Mouse (Mus musculus) midbrain, embryonic 12.5 days (tissue): ENCODE data around the gene Adra2a. TPM values are rescaled to one million over a fixed set of nuclear protein-coding genes. Genes with fewer than 3 reads are reported as not detected.

ENCODE experiments used
- ATAC-seq: fragments of 200-750 bp; cut with Nextera tagmentation; 2 replicates; pipeline ENCODE4 v1.8.0; 2017; ENCODE audit warnings: low read depth, moderate TSS enrichment, moderate library complexity; ENCODE audit not compliant: low FRiP score
- H3K27ac ChIP-seq: fragments of 300-500 bp; sonication (generic); replicated peaks from 2 replicates; pipeline ENCODE4 v1.5.1; 2016; ENCODE audit warnings: mild to moderate bottlenecking
- H3K27me3 ChIP-seq: fragments of 300-500 bp; sonication (generic); 2 replicates; pipeline ENCODE4 v1.6.1; 2016; ENCODE audit warnings: mild to moderate bottlenecking
- H3K36me3 ChIP-seq: fragments of 300-500 bp; sonication (generic); 2 replicates; pipeline ENCODE4 v1.6.1; 2016
- H3K4me1 ChIP-seq: fragments of 300-500 bp; sonication (generic); 2 replicates; pipeline ENCODE4 v1.6.1; 2016
- H3K4me2 ChIP-seq: fragments of 300-500 bp; sonication (generic); replicated peaks from 2 replicates; pipeline ENCODE4 v1.6.1; 2016; ENCODE audit warnings: mild to moderate bottlenecking, moderate library complexity
- H3K4me3 ChIP-seq: fragments of 300-500 bp; sonication (generic); 2 replicates; pipeline ENCODE4 v1.5.1; 2016; ENCODE audit warnings: mild to moderate bottlenecking
- H3K9ac ChIP-seq: fragments of 300-500 bp; sonication (generic); replicated peaks from 2 replicates; pipeline ENCODE4 v1.6.1; 2016; ENCODE audit warnings: mild to moderate bottlenecking, moderate library complexity
- H3K9me3 ChIP-seq: fragments of 300-500 bp; sonication (generic); 2 replicates; pipeline ENCODE4 v1.6.1; 2016; ENCODE audit warnings: mild to moderate bottlenecking
- WGBS: fragments of 180-500 bp; shearing (Covaris S2); methylation state at CpG from one replicate; pipeline ENCODE4 v1.1.7; 2016; 5-methylcytosine and 5-hydroxymethylcytosine counted together
- polyA plus RNA-seq: library from polyadenylated mRNA; unstranded; fragments of >200 nt; fragmentation: Nextera tagmentation; extraction: Ambion mirVana; gene quantifications from 2 replicates; pipeline ENCODE4 v1.2.1, GENCODE M21; 2016

Adra2a gene
- polyA plus RNA-seq, 1 experiment from 2014 or later, result 2.3 TPM

DNA sequence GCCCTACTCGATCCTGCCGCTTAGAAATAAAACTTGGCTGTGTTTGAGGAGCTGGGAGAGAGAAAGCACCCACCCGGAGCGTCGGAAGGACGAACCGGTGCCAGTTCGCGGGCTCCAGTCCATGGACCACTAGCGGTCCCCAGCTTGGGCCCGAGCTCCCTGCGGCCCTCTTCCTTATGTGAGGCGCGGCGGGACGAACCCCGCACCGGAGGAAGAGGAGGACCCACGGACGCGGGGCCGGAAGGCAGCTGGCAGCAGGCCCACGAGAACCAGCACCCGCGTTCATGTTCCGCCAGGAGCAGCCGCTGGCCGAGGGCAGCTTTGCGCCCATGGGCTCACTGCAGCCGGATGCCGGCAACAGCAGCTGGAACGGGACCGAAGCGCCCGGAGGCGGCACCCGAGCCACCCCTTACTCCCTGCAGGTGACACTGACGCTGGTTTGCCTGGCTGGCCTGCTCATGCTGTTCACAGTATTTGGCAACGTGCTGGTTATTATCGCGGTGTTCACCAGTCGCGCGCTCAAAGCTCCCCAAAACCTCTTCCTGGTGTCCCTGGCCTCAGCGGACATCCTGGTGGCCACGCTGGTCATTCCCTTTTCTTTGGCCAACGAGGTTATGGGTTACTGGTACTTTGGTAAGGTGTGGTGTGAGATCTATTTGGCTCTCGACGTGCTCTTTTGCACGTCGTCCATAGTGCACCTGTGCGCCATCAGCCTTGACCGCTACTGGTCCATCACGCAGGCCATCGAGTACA lies 2.2 kb downstream of the Adra2a start:
- peak overlapping the region; percentile 45 for H3K4me3 ChIP-seq
- peak overlapping the region; percentile 41; the same call in 1 of the 2 replicates for H3K9ac ChIP-seq
- no peaks in the 10 kb centered on the region for H3K36me3 ChIP-seq
- no peak overlapping the region for H3K27ac ChIP-seq
- 2% methylated on average over 55 of the region's 55 CpGs for WGBS
- no peaks in the 10 kb centered on the region for H3K9me3 ChIP-seq
- H3K4me1 ChIP-seq, result peaks cover 28% of the 10 kb centered on the region
- ATAC-seq, result no peak
- peak overlapping the region; percentile 85 for H3K4me2 ChIP-seq
- H3K27me3 ChIP-seq, result peaks cover 62% of the 10 kb centered on the region

DNA sequence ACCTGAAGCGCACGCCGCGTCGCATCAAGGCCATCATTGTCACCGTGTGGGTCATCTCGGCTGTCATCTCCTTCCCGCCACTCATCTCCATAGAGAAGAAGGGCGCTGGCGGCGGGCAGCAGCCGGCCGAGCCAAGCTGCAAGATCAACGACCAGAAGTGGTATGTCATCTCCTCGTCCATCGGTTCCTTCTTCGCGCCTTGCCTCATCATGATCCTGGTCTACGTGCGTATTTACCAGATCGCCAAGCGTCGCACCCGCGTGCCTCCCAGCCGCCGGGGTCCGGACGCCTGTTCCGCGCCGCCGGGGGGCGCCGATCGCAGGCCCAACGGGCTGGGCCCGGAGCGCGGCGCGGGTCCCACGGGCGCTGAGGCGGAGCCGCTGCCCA lies 2.7 kb downstream of the Adra2a start:
- WGBS, result 1% methylated on average over 46 of the region's 46 CpGs
- ATAC-seq, result no peak
- peaks cover 28% of the 10 kb centered on the region for H3K4me1 ChIP-seq
- peak overlapping the region; percentile 57 for H3K9ac ChIP-seq
- no peak overlapping the region for H3K27ac ChIP-seq
- peak overlapping the region; percentile 45 for H3K4me3 ChIP-seq
- H3K36me3 ChIP-seq, result no peaks in the 10 kb centered on the region
- H3K27me3 ChIP-seq, result peaks cover 67% of the 10 kb centered on the region
- no peaks in the 10 kb centered on the region for H3K9me3 ChIP-seq
- H3K4me2 ChIP-seq, result peak overlapping the region; percentile 85

DNA sequence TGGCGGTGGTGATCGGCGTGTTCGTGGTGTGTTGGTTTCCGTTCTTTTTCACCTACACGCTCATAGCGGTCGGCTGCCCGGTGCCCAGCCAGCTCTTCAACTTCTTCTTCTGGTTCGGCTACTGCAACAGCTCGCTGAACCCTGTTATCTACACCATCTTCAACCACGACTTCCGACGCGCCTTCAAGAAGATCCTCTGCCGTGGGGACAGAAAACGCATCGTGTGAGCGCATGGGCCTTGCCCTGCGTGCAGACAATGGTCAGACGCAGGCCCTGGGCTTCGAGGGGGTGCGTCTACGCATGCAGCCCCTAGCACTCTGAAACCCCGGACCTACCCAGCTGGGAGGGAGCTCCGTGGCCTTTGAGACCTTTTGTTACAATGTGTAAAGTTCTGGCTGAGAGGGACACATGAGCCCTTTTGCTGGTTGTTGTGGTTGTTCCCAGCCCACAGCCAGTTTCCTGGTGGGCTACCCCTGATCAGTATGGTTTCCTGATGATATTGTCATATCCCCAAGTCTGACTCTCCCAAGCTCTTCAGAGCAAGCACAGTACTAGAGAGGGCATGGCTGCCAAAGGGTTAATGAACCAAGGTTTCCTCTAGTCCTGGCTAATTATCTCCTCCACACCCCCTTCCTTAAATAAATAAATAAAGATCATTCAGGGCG lies 3.6 kb downstream of the Adra2a start:
- Histone ChIP-seq H3K4me2 (peak overlapping the region; percentile 85), H3K36me3 (no peaks in the 10 kb centered on the region), H3K4me3 (peak overlapping the region; percentile 45), H3K27ac (no peak overlapping the region), H3K9ac (peak overlapping the region; percentile 57), H3K9me3 (no peaks in the 10 kb centered on the region), H3K27me3 (peaks cover 71% of the 10 kb centered on the region), H3K4me1 (peaks cover 28% of the 10 kb centered on the region)
- under 1% methylated on average over 27 of the region's 27 CpGs for WGBS
- ATAC-seq, result no peak

DNA sequence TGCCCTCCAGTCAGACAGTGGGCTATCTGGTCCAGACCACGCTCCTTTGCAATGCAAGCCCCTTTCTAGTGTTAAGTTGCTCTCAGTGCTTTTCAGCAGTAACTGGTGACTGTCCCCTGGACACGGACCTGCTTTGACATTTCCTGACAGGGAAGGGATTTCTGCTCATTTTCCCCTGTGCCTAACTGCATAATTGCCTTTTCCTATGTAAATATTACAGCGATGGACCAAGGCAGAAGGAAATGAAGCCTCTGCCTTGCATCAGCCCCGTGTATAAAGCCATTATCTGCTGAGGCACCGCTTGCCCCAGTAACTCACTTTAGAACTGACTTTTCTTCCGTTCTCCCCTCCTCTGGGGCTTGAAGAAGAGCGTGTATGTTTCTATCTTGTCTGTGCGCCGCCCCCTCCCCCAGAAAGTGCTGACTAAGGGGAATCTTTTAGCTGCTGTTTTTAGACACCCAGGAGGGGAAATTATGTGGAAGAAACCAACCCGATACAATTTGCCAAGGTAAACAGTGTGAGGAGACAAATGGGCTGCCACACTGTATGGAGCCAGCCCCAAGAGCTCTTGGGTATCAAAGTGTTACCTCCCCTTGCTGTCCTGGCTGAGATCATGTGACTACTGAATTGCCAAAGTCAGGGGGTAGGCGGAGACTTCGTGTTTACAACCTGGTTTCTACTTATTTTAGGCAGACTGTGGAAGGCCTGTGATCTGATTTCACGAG lies 4.4 kb downstream of the Adra2a start:
- Histone ChIP-seq H3K9ac (no peak overlapping the region), H3K4me3 (peak overlapping the region; percentile 45; the same call in 1 of the 2 replicates), H3K4me2 (peak overlapping the region; percentile 85), H3K9me3 (no peaks in the 10 kb centered on the region), H3K27ac (no peak overlapping the region), H3K36me3 (no peaks in the 10 kb centered on the region), H3K4me1 (peaks cover 28% of the 10 kb centered on the region), H3K27me3 (peaks cover 71% of the 10 kb centered on the region)
- no peak for ATAC-seq
- 10% methylated on average over 13 of the region's 13 CpGs for WGBS

DNA sequence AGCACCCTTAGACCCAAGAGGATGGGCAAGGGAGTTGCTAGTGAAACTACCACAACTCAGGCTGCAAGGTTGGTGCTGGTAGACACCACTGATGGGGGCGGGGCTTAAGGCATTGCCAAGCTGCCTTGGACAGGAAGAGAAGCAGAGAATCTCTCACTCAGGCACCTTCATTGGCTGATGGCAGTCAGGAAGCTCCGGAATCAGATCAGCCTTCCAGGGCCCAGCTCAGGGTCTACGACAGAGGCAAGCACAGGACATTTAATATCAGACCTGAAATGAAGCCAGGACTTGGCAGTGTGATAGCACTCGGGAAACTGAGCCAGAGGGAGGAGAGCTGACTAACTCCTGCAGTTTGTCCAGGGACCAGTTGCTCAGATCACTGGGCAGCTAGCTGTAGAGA lies 7.7 kb downstream of the Adra2a start:
- H3K9me3 ChIP-seq, result no peaks in the 10 kb centered on the region
- no peak overlapping the region for H3K4me2 ChIP-seq
- WGBS, result 82% methylated on average over 4 of the region's 4 CpGs
- H3K36me3 ChIP-seq, result no peaks in the 10 kb centered on the region
- no peak for ATAC-seq
- peaks cover 10% of the 10 kb centered on the region for H3K4me1 ChIP-seq
- no peak overlapping the region for H3K27ac ChIP-seq
- peaks cover 51% of the 10 kb centered on the region for H3K27me3 ChIP-seq
- no peak overlapping the region for H3K4me3 ChIP-seq
- no peak overlapping the region for H3K9ac ChIP-seq

DNA sequence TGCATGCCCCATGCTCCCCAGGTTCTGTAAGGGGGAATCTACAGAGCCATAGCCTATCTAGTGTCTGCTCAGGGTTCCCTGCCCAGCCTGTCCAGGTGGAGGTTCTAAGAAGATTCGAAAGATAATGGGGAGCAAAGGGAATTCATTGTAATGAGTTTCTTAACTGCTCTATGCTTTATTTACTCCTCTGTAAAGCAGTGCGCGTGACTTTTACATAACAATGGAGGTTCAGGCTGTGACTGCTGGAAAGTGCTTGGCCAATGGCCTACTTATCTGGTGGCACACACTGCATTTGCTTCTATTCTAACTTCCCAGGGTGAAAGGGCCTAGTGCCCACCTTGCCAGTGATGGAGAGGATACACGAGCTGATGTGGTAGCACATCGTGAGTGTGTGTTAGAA lies 11.9 kb downstream of the Adra2a start:
- Histone ChIP-seq H3K27ac (no peak overlapping the region), H3K36me3 (no peaks in the 10 kb centered on the region), H3K4me3 (no peak overlapping the region), H3K9me3 (no peaks in the 10 kb centered on the region), H3K27me3 (peaks cover 12% of the 10 kb centered on the region), H3K4me1 (no peaks in the 10 kb centered on the region), H3K9ac (no peak overlapping the region), H3K4me2 (no peak overlapping the region)
- 49% methylated on average over 5 of the region's 5 CpGs for WGBS
- ATAC-seq, result no peak

DNA sequence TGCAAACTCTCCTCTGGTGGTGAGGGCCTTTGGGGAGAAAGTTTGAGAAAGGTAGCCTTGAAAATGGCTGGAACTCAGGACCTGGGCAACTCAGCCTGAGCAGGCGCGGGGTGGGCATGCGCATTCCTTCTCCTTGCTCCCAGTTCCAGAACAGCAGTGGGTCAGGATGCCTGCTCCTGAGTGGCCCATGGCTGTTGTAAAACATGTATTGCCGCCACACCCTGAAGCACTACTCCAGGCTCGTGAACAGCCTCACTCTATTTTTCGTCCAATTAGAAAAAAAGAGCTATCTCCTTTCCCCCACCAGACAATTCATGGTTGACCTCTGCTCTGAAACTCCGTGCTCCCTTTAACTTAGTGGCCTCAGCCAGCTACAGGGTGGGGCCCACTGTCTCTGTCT lies 24.5 kb downstream of the Adra2a start:
- H3K27ac ChIP-seq, result no peak overlapping the region
- no peaks in the 10 kb centered on the region for H3K9me3 ChIP-seq
- no peak overlapping the region for H3K9ac ChIP-seq
- no peak overlapping the region for H3K4me2 ChIP-seq
- WGBS, result 86% methylated on average over 7 of the region's 7 CpGs
- H3K4me1 ChIP-seq, result no peaks in the 10 kb centered on the region
- H3K27me3 ChIP-seq, result no peaks in the 10 kb centered on the region
- H3K36me3 ChIP-seq, result no peaks in the 10 kb centered on the region
- H3K4me3 ChIP-seq, result no peak overlapping the region
- no peak for ATAC-seq

DNA sequence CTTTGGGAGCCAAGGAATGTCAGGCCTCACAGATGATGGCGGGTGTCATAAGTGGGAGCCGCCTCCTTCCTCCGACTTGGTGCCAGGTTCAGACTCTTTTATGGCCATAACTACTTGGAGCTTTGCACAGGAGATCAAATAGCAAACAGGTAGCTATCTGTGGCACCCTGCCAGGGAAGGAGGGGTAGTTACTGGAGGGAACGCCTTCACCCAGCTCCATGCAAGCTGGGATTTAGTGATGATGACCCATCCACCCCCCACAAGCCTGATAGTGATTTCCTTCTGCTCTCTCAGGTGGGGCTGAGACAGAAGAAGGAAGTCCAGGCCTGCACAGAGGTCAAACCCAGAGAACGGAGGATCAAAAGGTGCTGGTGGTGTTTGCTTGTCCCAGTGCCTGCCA lies 26.6 kb downstream of the Adra2a start:
- Histone ChIP-seq H3K27ac (no peak overlapping the region), H3K36me3 (no peaks in the 10 kb centered on the region), H3K9me3 (no peaks in the 10 kb centered on the region), H3K9ac (no peak overlapping the region), H3K27me3 (0 out of 2 replicates have a peak, but pooled peaks cover 3% of the 10 kb centered on the region), H3K4me2 (no peak overlapping the region), H3K4me3 (no peak overlapping the region), H3K4me1 (no peaks in the 10 kb centered on the region)
- ATAC-seq, result no peak
- 83% methylated on average over 5 of the region's 5 CpGs for WGBS

DNA sequence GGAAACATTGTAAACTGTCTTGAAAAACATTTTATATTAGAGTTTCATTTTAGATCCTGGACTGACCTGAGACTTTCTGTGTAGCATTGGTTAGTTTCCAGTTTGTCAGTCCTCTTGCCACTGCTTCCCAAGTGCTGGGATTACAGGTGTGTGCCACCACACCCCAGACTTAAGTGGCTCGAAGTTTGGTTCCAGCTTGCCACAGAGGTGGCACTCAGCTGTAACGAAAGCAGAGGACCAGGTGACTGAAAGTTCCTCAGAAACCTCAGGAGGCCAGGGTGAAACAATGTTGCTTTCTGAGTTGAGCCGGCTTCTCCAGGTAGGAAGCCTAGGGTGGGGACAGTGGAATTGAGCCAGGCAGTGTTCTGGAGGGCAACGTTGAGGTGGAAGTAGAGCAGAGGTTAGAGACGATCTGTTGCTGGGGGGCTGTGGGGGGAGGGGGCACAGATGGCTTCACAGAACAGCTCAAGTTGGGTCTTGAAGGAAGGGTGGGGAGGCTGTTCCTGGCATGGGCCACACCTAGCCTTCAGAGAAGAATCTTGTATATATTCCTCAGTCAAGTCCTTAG lies 28.4 kb downstream of the Adra2a start:
- Histone ChIP-seq H3K4me1 (peaks cover 6% of the 10 kb centered on the region; the same call in 1 of the 2 replicates), H3K36me3 (no peaks in the 10 kb centered on the region), H3K27me3 (0 out of 2 replicates have a peak, but pooled peaks cover 3% of the 10 kb centered on the region), H3K4me2 (no peak overlapping the region), H3K27ac (no peak overlapping the region), H3K4me3 (no peak overlapping the region), H3K9me3 (no peaks in the 10 kb centered on the region), H3K9ac (no peak overlapping the region)
- ATAC-seq, result no peak
- 86% methylated on average over 5 of the region's 5 CpGs for WGBS

DNA sequence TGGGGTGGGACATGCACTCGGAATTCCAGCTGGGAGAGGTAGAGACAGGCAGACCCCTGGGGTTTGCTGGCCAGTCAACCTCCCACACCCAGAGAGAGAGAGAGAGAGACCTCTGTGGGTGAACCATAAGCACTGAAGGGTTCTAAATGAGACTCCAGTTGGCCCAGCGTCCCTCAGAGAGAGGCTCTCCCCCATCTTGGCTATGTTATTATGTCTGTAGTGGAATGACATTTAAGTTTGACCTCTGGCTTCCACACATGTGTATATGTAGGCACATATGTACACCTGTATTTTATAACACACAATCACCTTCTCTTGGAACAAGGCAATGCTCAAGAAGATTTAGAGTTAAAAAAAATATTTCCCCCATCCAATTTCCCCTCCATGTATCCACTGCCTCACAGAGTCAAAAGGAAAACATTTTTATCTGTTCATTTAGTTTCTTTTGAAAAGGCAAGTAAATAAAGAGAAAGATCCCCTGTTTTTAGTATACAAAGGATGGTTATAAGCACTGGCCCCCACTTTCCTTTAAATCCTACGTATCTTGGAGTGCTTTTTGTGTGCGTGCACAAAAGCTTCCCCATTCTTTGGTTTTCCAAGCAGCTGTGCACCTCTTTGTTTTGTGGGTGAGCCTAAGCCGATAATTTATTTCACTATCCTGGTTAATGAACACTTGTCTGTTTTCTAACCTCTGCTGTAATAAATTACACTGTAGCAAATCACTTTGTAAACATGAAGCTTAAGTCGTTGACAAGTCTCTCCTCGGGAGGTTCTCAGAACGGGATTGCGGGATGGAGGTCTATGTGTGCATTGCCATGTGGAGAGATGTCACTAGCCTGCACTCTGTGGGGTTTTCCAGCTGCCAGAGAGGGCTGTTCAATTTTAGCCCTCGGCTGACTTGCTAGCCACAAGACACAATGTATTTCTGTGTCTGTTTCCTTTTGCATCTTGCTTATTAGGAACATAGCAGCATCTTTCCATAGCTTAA lies 32.7 kb downstream of the Adra2a start:
- Histone ChIP-seq H3K9me3 (no peaks in the 10 kb centered on the region), H3K27ac (no peak overlapping the region), H3K9ac (no peak overlapping the region), H3K4me1 (peaks cover 6% of the 10 kb centered on the region; the same call in 1 of the 2 replicates), H3K4me2 (no peak overlapping the region), H3K4me3 (no peak overlapping the region), H3K27me3 (peaks cover 13% of the 10 kb centered on the region), H3K36me3 (no peaks in the 10 kb centered on the region)
- no peak for ATAC-seq
- 21% methylated on average over 10 of the region's 10 CpGs for WGBS

DNA sequence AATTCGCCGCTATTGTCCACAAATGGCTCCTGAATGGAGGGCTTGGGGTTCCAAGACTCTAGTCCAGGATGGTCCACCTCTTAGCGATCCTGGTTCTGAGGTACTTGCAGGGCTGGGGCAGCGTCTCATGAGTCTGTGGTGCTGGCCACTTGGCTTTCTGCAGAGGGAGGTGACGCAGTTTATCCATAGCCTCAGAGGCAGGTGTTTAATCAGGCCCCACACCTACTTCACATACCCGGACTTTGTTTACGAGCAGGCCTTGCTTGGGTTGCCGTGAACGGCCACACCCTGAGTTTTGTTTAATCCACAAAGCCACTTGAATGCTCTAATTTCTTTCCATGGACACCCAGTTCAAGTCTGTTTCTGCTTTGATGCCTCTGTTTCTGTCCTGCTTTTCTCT lies 37.4 kb downstream of the Adra2a start:
- Histone ChIP-seq H3K4me3 (no peak overlapping the region), H3K9ac (no peak overlapping the region), H3K9me3 (no peaks in the 10 kb centered on the region), H3K4me2 (no peak overlapping the region), H3K27me3 (peaks cover 10% of the 10 kb centered on the region), H3K4me1 (peaks cover 6% of the 10 kb centered on the region; the same call in 1 of the 2 replicates), H3K36me3 (no peaks in the 10 kb centered on the region), H3K27ac (no peak overlapping the region)
- 89% methylated on average over 9 of the region's 9 CpGs for WGBS
- no peak for ATAC-seq
